Mouse (Mus musculus): Measurements from ENCODE around the gene Olfr284.
A peak's percentile ranks its signal among the peaks of the same experiment; 100 is the strongest.

Gene Olfr284

GRCm38 (mm10) chr15:98340887-98341286 lies at the start of gene Olfr284:
Gene Olfr284, minus strand, starts transcription at chr15:98340987.
- ATAC-seq (ENCODE audit: insufficient number of reproducible peaks, low FRiP score, low TSS enrichment) = no peak

- ATAC-seq (ENCODE audit: insufficient number of reproducible peaks, low FRiP score, low TSS enrichment) = peak; percentile 20; the same call in 1 of the 2 replicates
Observed at GRCm38 (mm10) chr15:98389796-98390195, 49.0 kb upstream of the Olfr284 start.

- ATAC-seq (ENCODE audit: insufficient number of reproducible peaks, low FRiP score, low TSS enrichment) = no peak
Observed at GRCm38 (mm10) chr15:98387621-98388020, 46.8 kb upstream of the Olfr284 start.

- no peak for ATAC-seq (ENCODE audit: insufficient number of reproducible peaks, low FRiP score, low TSS enrichment)
Observed at GRCm38 (mm10) chr15:98380846-98381245, 40.1 kb upstream of the Olfr284 start, which contains the start of gene Olfr283. Gene Olfr283, minus strand, starts transcription at chr15:98380946.

GRCm38 (mm10) chr15:98378209-98378608 lies 37.4 kb upstream of the Olfr284 start:
- ATAC-seq (ENCODE audit: insufficient number of reproducible peaks, low FRiP score, low TSS enrichment) = no peak

GRCm38 (mm10) chr15:98317177-98317724 lies 23.5 kb downstream of the Olfr284 start, which contains the start of gene Olfr285:
Gene Olfr285, minus strand, starts transcription at chr15:98317353.
- ATAC-seq (ENCODE audit: insufficient number of reproducible peaks, low FRiP score, low TSS enrichment) = no peak

GRCm38 (mm10) chr15:98315703-98316102 lies 25.1 kb downstream of the Olfr284 start:
- no peak for ATAC-seq (ENCODE audit: insufficient number of reproducible peaks, low FRiP score, low TSS enrichment)

GRCm38 (mm10) chr15:98295628-98296551 lies 44.9 kb downstream of the Olfr284 start, which contains the start of gene Zfp641:
Gene Zfp641, minus strand, starts transcription at chr15:98296161.
- peak; percentile 69 for ATAC-seq (ENCODE audit: insufficient number of reproducible peaks, low FRiP score, low TSS enrichment)

- ATAC-seq (ENCODE audit: insufficient number of reproducible peaks, low FRiP score, low TSS enrichment) = no peak
Observed at GRCm38 (mm10) chr15:98293651-98294050, 47.1 kb downstream of the Olfr284 start.

Measured in cerebellum, adult (tissue).